Mouse (Mus musculus) bone marrow macrophage, adult 2 months (primary cell): ENCODE results near the gene Tlx3. TPM values are rescaled to one million over a fixed set of nuclear protein-coding genes. Genes with fewer than 3 reads are reported as not detected.
A peak's percentile ranks its signal among the peaks of the same experiment; 100 is the strongest.

Experiments
- H3K27ac ChIP-seq: 2 replicates; pipeline ENCODE4 v1.5.1; 2012; ENCODE audit warnings: low read depth, low read length; ENCODE audit not compliant: insufficient read depth
- H3K4me1 ChIP-seq: 2 replicates; pipeline ENCODE4 v1.6.1; 2012; ENCODE audit warnings: low read length; ENCODE audit not compliant: control insufficient read depth, insufficient read depth
- H3K4me3 ChIP-seq: 2 replicates; pipeline ENCODE4 v1.5.1; 2012; ENCODE audit warnings: mild to moderate bottlenecking, low read length, moderate library complexity; ENCODE audit not compliant: insufficient read depth
- CTCF ChIP-seq: IDR thresholded peaks from 2 replicates; pipeline ENCODE4 v1.5.1; 2012; ENCODE audit warnings: low read depth, mild to moderate bottlenecking, low read length, moderate library complexity
- POLR2A ChIP-seq: IDR thresholded peaks from 2 replicates; pipeline ENCODE4 v1.6.1; 2012; ENCODE audit warnings: mild to moderate bottlenecking, low read depth, low read length, borderline replicate concordance
- polyA plus RNA-seq: library from polyadenylated mRNA; stranded (reverse); fragments of >200 nt; gene quantifications from 2 replicates; pipeline ENCODE4 v1.2.4, GENCODE M21; 2012; ENCODE audit not compliant: missing spikeins, insufficient read depth, insufficient read length

Tlx3 gene
- polyA plus RNA-seq, 1 experiment: not detected

GRCm38 (mm10) chr11:33176525-33177245 is 26.7 kb downstream of the Tlx3 start:
- no peaks in the 10 kb centered on the region for H3K4me1 ChIP-seq
- H3K27ac ChIP-seq: no peak overlapping the region
- H3K4me3 ChIP-seq: no peak overlapping the region
- TF ChIP-seq CTCF (peak; percentile 52; the same call in 1 of the 2 replicates), POLR2A (no peak)

GRCm38 (mm10) chr11:33175768-33176167 is 27.6 kb downstream of the Tlx3 start:
- TF ChIP-seq POLR2A: no peak
- TF ChIP-seq CTCF: no peak
- H3K4me1 ChIP-seq: no peaks in the 10 kb centered on the region
- no peak overlapping the region for H3K4me3 ChIP-seq
- H3K27ac ChIP-seq: no peak overlapping the region

- Histone ChIP-seq H3K27ac (no peak overlapping the region), H3K4me1 (no peaks in the 10 kb centered on the region), H3K4me3 (no peak overlapping the region)
- TF ChIP-seq POLR2A: no peak
- peak; percentile 67 for TF ChIP-seq CTCF
Observed at GRCm38 (mm10) chr11:33170489-33170888, 32.9 kb downstream of the Tlx3 start.

GRCm38 (mm10) chr11:33162998-33163506 is 40.3 kb downstream of the Tlx3 start, which contains the start of gene Npm1:
Npm1 (minus strand) TSS chr11:33163206.
- H3K4me3 ChIP-seq: peak within 1 kb of the TSS; percentile 96
- no peak for TF ChIP-seq CTCF
- peak; percentile 93 for TF ChIP-seq POLR2A
- peak within 1 kb of the TSS; percentile 80 for H3K27ac ChIP-seq

GRCm38 (mm10) chr11:33162211-33162997 is 41.0 kb downstream of the Tlx3 start:
- no peak for TF ChIP-seq POLR2A
- TF ChIP-seq CTCF: no peak
- H3K4me1 ChIP-seq: peaks cover 2% of the 10 kb centered on the region; the same call in 1 of the 2 replicates
- peak overlapping the region; percentile 96 for H3K4me3 ChIP-seq
- H3K27ac ChIP-seq: peak overlapping the region; percentile 76

More at GRCm38 (mm10) chr11:33162998-33163506, 40.3 kb downstream of the Tlx3 start, which contains the start of gene Npm1:
- peaks cover 2% of the 10 kb centered on the region; the same call in 1 of the 2 replicates for H3K4me1 ChIP-seq

- no peak for TF ChIP-seq POLR2A
- no peak for TF ChIP-seq CTCF
- Histone ChIP-seq H3K27ac (no peak overlapping the region), H3K4me1 (peaks cover 2% of the 10 kb centered on the region; the same call in 1 of the 2 replicates), H3K4me3 (no peak overlapping the region)
Observed at GRCm38 (mm10) chr11:33159741-33160140, 43.6 kb downstream of the Tlx3 start.

- no peak for TF ChIP-seq POLR2A
- TF ChIP-seq CTCF: no peak
Observed at GRCm38 (mm10) chr11:33157453-33158196, 45.8 kb downstream of the Tlx3 start.

GRCm38 (mm10) chr11:33156436-33157015 is 46.9 kb downstream of the Tlx3 start:
- H3K4me1 ChIP-seq: no peaks in the 10 kb centered on the region
- no peak overlapping the region for H3K4me3 ChIP-seq
- no peak overlapping the region for H3K27ac ChIP-seq
- TF ChIP-seq CTCF (no peak), POLR2A (no peak)

More at GRCm38 (mm10) chr11:33157453-33158196, 45.8 kb downstream of the Tlx3 start:
- Histone ChIP-seq H3K4me3 (no peak overlapping the region), H3K27ac (no peak overlapping the region), H3K4me1 (no peaks in the 10 kb centered on the region)

GRCm38 (mm10) chr11:33154459-33154858 is 48.9 kb downstream of the Tlx3 start:
- peaks cover 1% of the 10 kb centered on the region; the same call in 1 of the 2 replicates for H3K4me1 ChIP-seq
- H3K27ac ChIP-seq: no peak overlapping the region
- TF ChIP-seq POLR2A: no peak
- TF ChIP-seq CTCF: no peak
- H3K4me3 ChIP-seq: no peak overlapping the region
